Mouse (Mus musculus) embryonic facial prominence, embryonic 11.5 days (tissue): Measurements from ENCODE around the gene Optc. TPM values are rescaled to one million over a fixed set of nuclear protein-coding genes. Genes with fewer than 3 reads are reported as not detected.

ENCODE experiments used
- ATAC-seq: fragments of 200-750 bp; cut with Nextera tagmentation; replicated peaks from 2 replicates; pipeline ENCODE4 v1.8.0; 2017; ENCODE audit warnings: low read depth; ENCODE audit not compliant: insufficient number of reproducible peaks, low FRiP score, low TSS enrichment
- DNase-seq: peaks from one replicate; pipeline ENCODE4 v3.0.0-alpha.2; 2015; ENCODE audit warnings: low spot score
- H3K27ac ChIP-seq: fragments of 300-500 bp; sonication (generic); replicated peaks from 2 replicates; pipeline ENCODE4 v1.5.1; 2014; ENCODE audit warnings: mild to moderate bottlenecking, low read depth, low read length, control low read depth
- H3K27me3 ChIP-seq: fragments of 300-500 bp; sonication (generic); 2 replicates; pipeline ENCODE4 v1.6.1; 2014; ENCODE audit warnings: mild to moderate bottlenecking, low read length, moderate library complexity, mixed read lengths; ENCODE audit not compliant: control insufficient read depth, insufficient read depth
- H3K36me3 ChIP-seq: fragments of 300-500 bp; sonication (generic); replicated peaks from 2 replicates; pipeline ENCODE4 v1.6.1; 2014; ENCODE audit warnings: low read depth, mild to moderate bottlenecking, low read length, moderate library complexity, mixed read lengths; ENCODE audit not compliant: control insufficient read depth, insufficient read depth
- H3K4me1 ChIP-seq: fragments of 300-500 bp; sonication (generic); 2 replicates; pipeline ENCODE4 v1.6.1; 2014; ENCODE audit warnings: low read length, mixed read lengths; ENCODE audit not compliant: control insufficient read depth, insufficient read depth
- H3K4me2 ChIP-seq: fragments of 300-500 bp; sonication (generic); 2 replicates; pipeline ENCODE4 v1.6.1; 2014; ENCODE audit warnings: low read depth, mild to moderate bottlenecking, control low read depth, low read length, moderate library complexity
- H3K4me3 ChIP-seq: fragments of 300-500 bp; sonication (generic); 2 replicates; pipeline ENCODE4 v1.5.1; 2014; ENCODE audit warnings: low read depth, low read length, control low read depth
- H3K9ac ChIP-seq: fragments of 300-500 bp; sonication (generic); replicated peaks from 2 replicates; pipeline ENCODE4 v1.6.1; 2014; ENCODE audit warnings: mild to moderate bottlenecking, control low read depth, low read length
- H3K9me3 ChIP-seq: fragments of 300-500 bp; sonication (generic); replicated peaks from 2 replicates; pipeline ENCODE4 v1.6.1; 2016; ENCODE audit warnings: mild to moderate bottlenecking, low read length, inconsistent platforms, mixed read lengths; ENCODE audit not compliant: control insufficient read depth
- WGBS: fragments of 180-500 bp; shearing (Covaris S2); extraction: QIAGEN DNeasy Blood & Tissue Kit; methylation state at CpG from one replicate; pipeline ENCODE4 v1.1.7; 2014; 5-methylcytosine and 5-hydroxymethylcytosine counted together
- polyA plus RNA-seq: library from polyadenylated mRNA; unstranded; fragments of >200 nt; fragmentation: Nextera tagmentation; extraction: Ambion mirVana; gene quantifications from 2 replicates; pipeline ENCODE4 v1.2.1, GENCODE M21; 2014

Gene Optc
- polyA plus RNA-seq, 1 experiment from 2014 or later = 0.59 TPM

DNA sequence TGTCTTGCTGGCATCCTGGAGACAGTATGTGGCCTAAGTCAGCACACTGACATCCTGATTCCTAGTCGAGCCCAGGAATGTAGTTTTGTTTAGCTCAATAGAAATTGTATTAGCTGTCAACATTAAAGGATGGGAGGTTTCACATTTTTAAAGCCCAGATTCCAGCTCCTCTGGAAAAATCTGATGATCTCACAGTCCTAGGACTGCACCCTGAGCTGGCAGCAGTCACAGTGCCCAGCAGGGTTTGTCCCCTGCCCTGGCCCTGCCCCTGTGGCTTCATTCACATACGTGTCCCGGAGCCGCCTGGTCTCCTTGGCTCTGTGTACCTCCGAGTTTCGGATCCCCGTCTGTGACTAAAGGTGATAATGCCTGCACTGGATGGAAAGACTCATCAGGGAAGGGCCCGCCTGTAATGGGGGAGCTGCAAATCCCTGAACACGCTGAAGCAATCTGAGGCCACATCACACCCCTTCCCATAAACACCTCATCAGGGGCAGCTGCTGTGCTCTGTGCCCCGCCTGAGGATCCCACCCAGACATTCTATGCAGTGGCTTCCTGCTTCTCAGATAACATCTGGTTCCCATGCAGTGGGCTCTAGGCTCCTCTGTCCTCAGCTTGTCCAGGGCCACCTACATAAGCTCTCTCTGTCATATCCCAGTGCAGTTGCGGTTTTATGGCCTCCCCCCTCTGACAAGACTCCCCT is 33.5 kb upstream of the Optc start:
- Histone ChIP-seq H3K4me2 (no peak overlapping the region), H3K9ac (no peak overlapping the region), H3K9me3 (no peaks in the 10 kb centered on the region), H3K4me3 (no peak overlapping the region), H3K27me3 (no peaks in the 10 kb centered on the region), H3K4me1 (no peaks in the 10 kb centered on the region), H3K27ac (no peak overlapping the region), H3K36me3 (no peaks in the 10 kb centered on the region)
- DNase-seq (no peak), ATAC-seq (0 out of 2 replicates have a peak, but pooled peaks have one; percentile 44)
- WGBS = 54% methylated on average over 11 of the region's 11 CpGs

DNA sequence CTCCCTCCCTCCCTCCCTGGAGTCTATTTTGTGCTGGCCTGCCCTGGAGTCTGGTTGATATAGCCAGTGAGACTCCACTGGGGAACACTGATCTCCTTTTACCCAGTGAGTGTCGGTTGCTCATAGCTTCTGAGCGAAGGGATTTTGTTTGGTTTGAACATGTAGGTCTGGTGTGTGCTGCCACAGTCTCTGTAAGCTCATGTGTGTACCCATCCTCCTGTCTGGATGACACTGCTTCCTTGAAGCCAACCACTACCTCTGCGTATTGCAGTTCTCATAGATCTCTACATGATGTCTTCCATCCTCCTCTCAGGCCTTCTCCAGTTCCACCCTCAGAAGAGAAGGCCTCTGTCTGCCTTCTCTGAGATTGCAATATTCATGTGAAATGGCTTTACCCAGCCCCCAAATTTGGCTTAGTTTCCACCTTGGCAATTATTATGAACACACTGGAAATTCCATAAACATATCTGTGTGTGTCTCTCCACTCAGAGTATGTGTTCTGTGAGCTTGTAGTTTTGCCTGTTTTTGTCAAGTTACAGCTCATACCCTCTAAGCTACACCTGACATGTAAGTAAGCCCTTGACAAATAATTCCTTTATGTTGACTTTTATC is 32.8 kb upstream of the Optc start:
- 81% methylated on average over 3 of the region's 3 CpGs for WGBS
- no peak for ATAC-seq

DNA sequence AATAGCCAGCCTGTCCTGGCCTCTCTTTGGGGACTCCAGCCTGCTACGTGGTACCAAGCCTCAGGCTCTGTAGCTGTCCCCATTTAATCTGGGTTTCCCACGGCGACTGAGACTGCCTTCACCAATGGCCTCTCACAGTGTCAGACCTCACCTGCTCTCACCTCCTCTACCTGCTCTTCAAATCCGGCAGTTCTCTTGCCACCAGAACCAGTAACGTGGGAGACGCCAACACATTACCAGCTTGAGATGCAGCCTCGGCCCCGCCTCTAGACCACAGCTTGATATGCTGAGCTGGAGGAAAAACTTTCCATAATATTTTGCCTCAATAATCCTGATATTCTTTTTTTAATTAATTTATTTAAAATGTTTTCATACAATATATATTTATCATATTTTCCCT is 31.9 kb upstream of the Optc start:
- H3K9me3 ChIP-seq = no peaks in the 10 kb centered on the region
- ATAC-seq (no peak), DNase-seq (no peak)
- no peak overlapping the region for H3K27ac ChIP-seq
- H3K36me3 ChIP-seq = no peaks in the 10 kb centered on the region
- no peak overlapping the region for H3K4me2 ChIP-seq
- H3K4me3 ChIP-seq = no peak overlapping the region
- WGBS = 84% methylated on average over 8 of the region's 8 CpGs
- H3K27me3 ChIP-seq = no peaks in the 10 kb centered on the region
- no peak overlapping the region for H3K9ac ChIP-seq
- no peaks in the 10 kb centered on the region for H3K4me1 ChIP-seq

More for the DNA sequence above, 32.8 kb upstream of the Optc start:
- DNase-seq = no peak
- Histone ChIP-seq H3K4me3 (no peak overlapping the region), H3K4me1 (no peaks in the 10 kb centered on the region), H3K36me3 (no peaks in the 10 kb centered on the region), H3K27me3 (no peaks in the 10 kb centered on the region), H3K27ac (no peak overlapping the region), H3K4me2 (no peak overlapping the region), H3K9ac (no peak overlapping the region), H3K9me3 (no peaks in the 10 kb centered on the region)

DNA sequence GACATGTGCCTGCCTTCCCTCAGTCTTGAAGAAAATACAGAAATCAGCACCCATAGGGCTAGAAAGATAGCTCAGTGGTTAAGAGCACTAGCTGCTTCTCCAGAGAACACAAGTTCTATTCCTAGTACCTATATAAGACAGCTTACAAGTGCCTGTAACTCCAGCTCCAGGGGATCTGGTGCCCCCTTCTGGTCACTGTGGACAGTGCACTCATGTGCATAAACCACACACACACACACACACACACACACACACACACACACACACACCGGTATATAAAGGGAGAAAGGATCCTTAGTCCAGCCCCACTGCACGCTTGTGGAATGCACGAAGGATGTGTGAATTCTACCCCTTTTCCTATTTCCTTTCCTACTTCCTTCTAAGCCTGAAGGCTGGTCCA is 28.4 kb upstream of the Optc start:
- Histone ChIP-seq H3K9me3 (no peaks in the 10 kb centered on the region), H3K4me3 (no peak overlapping the region), H3K27me3 (no peaks in the 10 kb centered on the region), H3K4me2 (no peak overlapping the region), H3K36me3 (no peaks in the 10 kb centered on the region), H3K9ac (no peak overlapping the region), H3K27ac (no peak overlapping the region), H3K4me1 (no peaks in the 10 kb centered on the region; the same call in 1 of the 2 replicates)
- DNase-seq (no peak), ATAC-seq (no peak)
- WGBS = 93% methylated on average over 3 of the region's 3 CpGs

DNA sequence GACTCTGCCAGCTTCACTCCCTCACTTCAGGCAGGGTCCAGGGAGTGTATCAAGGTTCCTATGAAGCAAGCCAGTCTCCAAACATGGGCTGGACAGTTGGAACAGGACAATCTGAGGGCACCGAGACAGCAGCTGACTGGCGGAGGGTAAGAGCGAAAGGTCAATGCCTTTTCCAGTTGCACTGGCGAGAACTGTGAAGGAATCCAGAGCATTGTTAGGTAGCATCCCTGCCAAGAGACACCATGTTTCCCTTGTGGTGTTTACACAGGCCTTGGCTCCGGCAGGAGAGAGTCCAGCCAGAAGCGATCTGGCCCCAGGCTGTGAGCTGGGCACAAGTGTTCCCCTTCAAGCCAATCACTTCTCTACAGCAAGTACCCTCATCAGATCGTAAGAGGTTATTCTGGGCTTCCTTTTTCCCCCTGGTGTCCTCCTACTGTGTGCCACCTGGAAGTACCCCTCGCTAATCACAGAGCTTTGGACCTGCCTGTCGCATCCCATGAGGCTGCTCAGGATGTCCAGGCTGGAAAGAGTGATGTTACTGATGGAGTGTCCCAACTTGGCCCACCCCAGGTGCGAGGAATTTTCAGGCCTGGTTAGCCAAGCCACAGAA is 26.7 kb upstream of the Optc start:
- no peak overlapping the region for H3K4me2 ChIP-seq
- H3K4me3 ChIP-seq = no peak overlapping the region
- H3K27me3 ChIP-seq = no peaks in the 10 kb centered on the region
- H3K4me1 ChIP-seq = no peaks in the 10 kb centered on the region; the same call in 1 of the 2 replicates
- no peak for DNase-seq
- no peak overlapping the region for H3K27ac ChIP-seq
- ATAC-seq = no peak
- WGBS = 84% methylated on average over 10 of the region's 10 CpGs
- H3K9ac ChIP-seq = no peak overlapping the region
- no peaks in the 10 kb centered on the region for H3K9me3 ChIP-seq
- no peaks in the 10 kb centered on the region for H3K36me3 ChIP-seq

DNA sequence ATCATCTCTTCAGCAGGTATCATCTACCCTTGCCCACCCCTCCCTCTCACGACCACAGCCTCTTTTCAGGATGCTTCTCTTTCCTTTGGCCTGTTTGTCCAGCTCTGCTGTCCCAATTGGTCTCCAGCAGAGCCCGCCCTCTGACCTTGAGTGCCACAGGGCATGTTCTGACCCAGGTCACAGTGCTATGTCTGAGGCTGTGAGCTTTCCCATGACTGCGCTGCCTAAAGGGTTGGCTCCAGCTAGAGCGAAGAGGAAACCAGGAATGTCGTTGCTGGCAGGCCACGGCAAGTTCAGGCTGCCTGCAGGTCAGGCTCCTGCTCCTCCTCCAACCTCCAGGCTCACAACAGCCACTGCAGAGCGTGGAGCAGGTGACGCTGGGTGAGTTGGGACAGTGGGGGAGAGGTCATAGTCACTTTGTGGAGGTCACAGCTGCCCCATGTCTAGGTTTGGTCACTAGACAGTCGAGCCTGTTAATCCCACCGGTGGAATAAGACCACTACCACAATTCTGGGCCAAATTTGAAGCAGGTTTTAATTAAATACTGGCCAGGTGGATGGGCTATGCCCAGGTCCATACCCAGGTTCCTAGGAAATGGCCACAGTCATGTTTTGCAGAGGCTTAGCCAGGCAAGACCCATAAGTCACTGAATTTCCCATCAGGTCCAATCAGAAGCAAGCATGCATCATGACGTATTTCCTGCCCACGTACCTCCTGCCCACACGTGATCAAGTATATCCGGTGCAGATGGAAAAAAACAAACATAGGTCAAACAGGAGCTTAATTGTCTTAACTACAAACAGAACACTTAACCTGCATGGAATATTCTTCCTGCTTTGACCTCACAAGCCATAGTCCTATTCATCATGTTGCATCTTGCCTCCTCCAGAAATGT is 25.7 kb upstream of the Optc start:
- Histone ChIP-seq H3K4me2 (no peak overlapping the region), H3K4me1 (no peaks in the 10 kb centered on the region; the same call in 1 of the 2 replicates), H3K4me3 (no peak overlapping the region), H3K27ac (no peak overlapping the region), H3K27me3 (no peaks in the 10 kb centered on the region), H3K9me3 (no peaks in the 10 kb centered on the region), H3K9ac (no peak overlapping the region), H3K36me3 (no peaks in the 10 kb centered on the region)
- WGBS = 41% methylated on average over 14 of the region's 14 CpGs
- ATAC-seq (no peak), DNase-seq (no peak)

DNA sequence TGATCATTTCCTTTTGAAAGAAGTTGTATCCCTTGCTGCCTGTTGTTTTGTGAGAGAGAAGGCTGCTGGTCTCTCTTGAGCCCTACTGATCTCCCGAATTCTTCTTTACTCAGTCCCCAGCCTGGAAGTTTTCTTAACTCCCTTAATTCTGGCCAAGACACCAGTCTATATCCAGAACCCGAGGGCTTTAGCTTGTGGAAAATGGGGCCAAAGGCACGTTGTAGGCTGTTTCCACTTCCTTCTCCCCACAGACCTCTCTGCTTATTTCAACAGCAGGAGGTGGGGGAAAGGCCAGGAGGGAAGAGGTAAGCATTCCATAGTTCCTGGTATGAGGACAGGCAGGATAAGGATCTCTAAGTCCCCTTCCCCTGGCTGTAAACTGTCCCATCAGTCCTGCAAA is 22.2 kb upstream of the Optc start:
- Histone ChIP-seq H3K27ac (no peak overlapping the region), H3K9ac (no peak overlapping the region), H3K4me1 (no peaks in the 10 kb centered on the region; the same call in 1 of the 2 replicates), H3K36me3 (no peaks in the 10 kb centered on the region), H3K27me3 (no peaks in the 10 kb centered on the region), H3K9me3 (no peaks in the 10 kb centered on the region), H3K4me2 (no peak overlapping the region), H3K4me3 (no peak overlapping the region)
- 50% methylated on average over 3 of the region's 3 CpGs for WGBS
- DNase-seq (no peak), ATAC-seq (no peak)
